Mouse (Mus musculus) neural tube, embryonic 11.5 days (tissue): ENCODE results near the gene Tax1bp1. TPM values are rescaled to one million over a fixed set of nuclear protein-coding genes. Genes with fewer than 3 reads are reported as not detected.

Experiments used
- ATAC-seq: fragments of 200-750 bp; cut with Nextera tagmentation; 2 replicates; pipeline ENCODE4 v1.8.0; 2017; ENCODE audit warnings: moderate number of reproducible peaks, mild to moderate bottlenecking, moderate TSS enrichment, moderate library complexity; ENCODE audit not compliant: insufficient read depth, low FRiP score, low TSS enrichment
- DNase-seq: peaks from one replicate; pipeline ENCODE4 v3.0.0-alpha.2; 2015; ENCODE audit warnings: low spot score
- H3K27ac ChIP-seq: fragments of 300-500 bp; sonication (generic); 2 replicates; pipeline ENCODE4 v1.5.1; 2014; ENCODE audit warnings: low read depth, mild to moderate bottlenecking, low read length
- H3K27me3 ChIP-seq: fragments of 300-500 bp; sonication (generic); 2 replicates; pipeline ENCODE4 v1.6.1; 2014; ENCODE audit warnings: mild to moderate bottlenecking, low read length, mixed read lengths; ENCODE audit not compliant: control insufficient read depth, insufficient read depth
- H3K36me3 ChIP-seq: fragments of 300-500 bp; sonication (generic); 2 replicates; pipeline ENCODE4 v1.6.1; 2014; ENCODE audit warnings: mild to moderate bottlenecking, low read length, moderate library complexity, mixed read lengths; ENCODE audit not compliant: control insufficient read depth, insufficient read depth
- H3K4me1 ChIP-seq: fragments of 300-500 bp; sonication (generic); 2 replicates; pipeline ENCODE4 v1.6.1; 2014; ENCODE audit warnings: low read length, mixed read lengths; ENCODE audit not compliant: control insufficient read depth, insufficient read depth
- H3K4me2 ChIP-seq: fragments of 300-500 bp; sonication (generic); 2 replicates; pipeline ENCODE4 v1.6.1; 2014; ENCODE audit warnings: low read depth, mild to moderate bottlenecking, moderate library complexity
- H3K4me3 ChIP-seq: fragments of 300-500 bp; sonication (generic); 2 replicates; pipeline ENCODE4 v1.5.1; 2014; ENCODE audit warnings: low read depth, low read length
- H3K9ac ChIP-seq: fragments of 300-500 bp; sonication (generic); 2 replicates; pipeline ENCODE4 v1.6.1; 2014; ENCODE audit warnings: mild to moderate bottlenecking, low read length
- H3K9me3 ChIP-seq: fragments of 300-500 bp; sonication (generic); 2 replicates; pipeline ENCODE4 v1.6.1; 2016; ENCODE audit warnings: low read length; ENCODE audit not compliant: control insufficient read depth
- WGBS: fragments of 180-500 bp; shearing (Covaris S2); extraction: QIAGEN DNeasy Blood & Tissue Kit; methylation state at CpG from one replicate; pipeline ENCODE4 v1.1.7; 2014; 5-methylcytosine and 5-hydroxymethylcytosine counted together
- polyA plus RNA-seq: library from polyadenylated mRNA; unstranded; fragments of >200 nt; fragmentation: Nextera tagmentation; extraction: Ambion mirVana; gene quantifications from 2 replicates; pipeline ENCODE4 v1.2.1, GENCODE M21; 2014

Gene Tax1bp1
- polyA plus RNA-seq, 1 experiment from 2014 or later: 138 TPM

DNA sequence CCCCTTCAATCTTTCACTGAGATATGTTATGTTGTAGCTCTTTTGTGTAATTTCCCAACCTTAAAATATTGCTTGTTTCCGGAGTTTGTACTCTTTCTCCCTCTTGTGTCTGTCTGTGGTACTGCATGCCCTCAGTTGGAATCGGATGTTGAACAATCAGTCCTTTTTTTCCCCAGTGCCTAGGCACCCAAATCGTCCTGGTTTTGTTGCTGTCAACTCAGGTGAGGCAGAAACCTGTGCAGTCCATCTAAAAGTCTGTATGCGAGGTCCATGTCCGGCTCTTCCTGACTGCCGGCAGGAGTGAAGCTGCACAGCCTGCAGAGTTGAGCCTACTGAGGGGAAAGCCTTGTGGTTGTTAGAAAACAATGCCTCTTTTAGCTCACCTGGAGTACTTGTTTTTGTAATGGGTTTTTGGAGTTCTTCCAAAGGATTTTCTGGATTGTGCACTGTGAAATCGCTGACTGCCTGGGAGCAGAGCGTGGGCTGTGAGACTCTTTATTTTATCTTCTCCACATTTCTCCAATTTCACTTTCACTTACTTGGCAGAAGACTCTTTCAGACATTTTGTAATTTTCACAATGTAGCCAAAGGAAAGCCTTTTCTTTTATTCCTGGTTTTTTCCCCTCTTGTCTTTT lies 11.4 kb downstream of the Tax1bp1 start:
- H3K36me3 ChIP-seq: no peaks in the 10 kb centered on the region
- no peak overlapping the region for H3K27ac ChIP-seq
- H3K9me3 ChIP-seq: no peaks in the 10 kb centered on the region
- DNase-seq (peak; percentile 38), ATAC-seq (no peak)
- no peak overlapping the region for H3K4me3 ChIP-seq
- no peaks in the 10 kb centered on the region for H3K27me3 ChIP-seq
- no peak overlapping the region for H3K9ac ChIP-seq
- 70% methylated on average over 8 of the region's 8 CpGs for WGBS
- no peaks in the 10 kb centered on the region for H3K4me1 ChIP-seq
- H3K4me2 ChIP-seq: no peak overlapping the region

DNA sequence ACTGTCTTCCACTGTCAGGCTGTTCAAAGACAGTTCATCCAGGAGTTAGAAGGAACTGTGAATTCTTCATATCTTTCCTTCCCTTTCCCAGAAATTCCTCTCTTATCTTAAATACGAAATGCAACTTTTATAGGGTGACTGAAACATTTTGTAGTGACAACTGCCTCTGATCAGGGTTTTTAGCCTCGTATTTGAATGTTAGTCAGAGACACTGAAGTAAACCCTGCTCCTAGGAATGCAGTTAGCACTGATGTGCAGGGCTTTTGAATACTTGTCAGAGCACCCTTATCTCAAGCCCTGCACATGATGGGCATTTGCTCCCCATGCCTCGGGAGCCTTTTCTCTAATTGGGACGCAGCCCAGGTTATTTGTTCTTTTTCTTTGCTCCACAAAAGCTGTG lies 16.8 kb downstream of the Tax1bp1 start:
- Histone ChIP-seq H3K4me2 (no peak overlapping the region), H3K27ac (no peak overlapping the region), H3K4me1 (no peaks in the 10 kb centered on the region), H3K9ac (no peak overlapping the region), H3K4me3 (no peak overlapping the region), H3K9me3 (no peaks in the 10 kb centered on the region), H3K27me3 (no peaks in the 10 kb centered on the region), H3K36me3 (no peaks in the 10 kb centered on the region)
- ATAC-seq (no peak), DNase-seq (no peak)
- 86% methylated on average over 4 of the region's 4 CpGs for WGBS

DNA sequence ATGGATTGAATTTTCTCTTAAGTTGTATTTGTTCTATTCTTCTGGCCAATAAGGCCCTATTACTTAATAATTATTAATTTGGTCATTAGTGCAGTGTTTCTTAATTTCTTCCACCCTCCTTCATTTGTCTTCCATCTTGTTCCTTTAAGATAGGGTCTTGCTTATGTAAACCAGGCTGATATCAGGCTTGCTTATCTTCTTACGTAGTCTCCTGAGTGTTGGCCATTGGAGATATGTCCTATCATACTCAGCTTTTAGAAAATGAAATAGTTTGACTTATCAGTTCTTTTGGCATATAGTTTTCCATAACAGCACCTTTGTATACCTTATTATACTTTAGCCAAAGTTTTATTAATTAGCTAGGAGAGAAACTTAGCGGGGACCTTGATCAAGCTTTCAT lies 21.1 kb downstream of the Tax1bp1 start:
- no peak for DNase-seq
- Histone ChIP-seq H3K36me3 (no peaks in the 10 kb centered on the region), H3K27me3 (no peaks in the 10 kb centered on the region), H3K9me3 (no peaks in the 10 kb centered on the region), H3K27ac (no peak overlapping the region), H3K9ac (no peak overlapping the region), H3K4me3 (no peak overlapping the region), H3K4me1 (no peaks in the 10 kb centered on the region), H3K4me2 (no peak overlapping the region)
- no peak for ATAC-seq
- 98% methylated on average over 2 of the region's 2 CpGs for WGBS

DNA sequence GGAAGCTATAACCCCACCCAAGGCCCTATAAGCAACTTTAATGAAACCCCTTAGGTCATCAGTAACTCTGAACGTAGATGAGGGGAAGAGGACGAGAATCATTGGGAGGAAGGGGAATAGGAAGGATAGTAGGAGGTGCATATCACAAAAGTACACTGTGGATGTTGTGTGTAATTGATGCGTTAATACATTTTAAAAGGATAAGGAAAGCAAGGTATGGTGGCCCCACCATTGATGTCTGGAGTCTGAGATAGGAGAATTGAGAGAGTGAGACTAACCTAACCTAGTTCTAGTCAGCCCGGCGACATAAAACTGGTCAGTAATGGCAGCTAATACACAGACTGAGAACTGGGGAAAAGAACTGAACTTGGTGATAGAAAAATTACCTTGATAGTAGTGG lies 39.3 kb downstream of the Tax1bp1 start:
- Histone ChIP-seq H3K27ac (no peak overlapping the region), H3K27me3 (no peaks in the 10 kb centered on the region), H3K9me3 (no peaks in the 10 kb centered on the region), H3K4me3 (no peak overlapping the region), H3K4me2 (no peak overlapping the region), H3K36me3 (no peaks in the 10 kb centered on the region; the same call in 1 of the 2 replicates), H3K9ac (no peak overlapping the region), H3K4me1 (no peaks in the 10 kb centered on the region)
- 97% methylated on average over 5 of the region's 5 CpGs for WGBS
- DNase-seq (no peak), ATAC-seq (no peak)

DNA sequence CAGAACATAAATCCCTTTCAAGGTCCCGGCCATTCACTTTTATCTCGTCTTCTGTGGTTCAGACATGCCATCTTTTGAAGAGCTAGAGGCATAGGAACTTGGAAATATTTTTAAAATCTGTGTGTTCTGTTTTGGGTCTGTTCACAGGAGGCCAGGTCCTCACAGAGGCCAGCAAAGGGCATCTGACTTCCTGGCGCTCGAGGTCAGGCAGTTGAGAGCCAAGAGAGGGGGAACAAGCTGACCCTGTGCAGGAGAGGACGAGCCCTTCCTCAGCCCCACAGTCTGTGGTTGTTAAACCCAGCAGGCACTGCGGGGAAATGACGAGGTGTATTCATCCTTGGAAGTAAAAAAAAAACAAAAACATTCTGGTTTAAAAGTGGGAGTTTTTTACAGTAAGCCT lies 51.7 kb downstream of the Tax1bp1 start:
- Histone ChIP-seq H3K4me2 (no peak overlapping the region), H3K9me3 (no peaks in the 10 kb centered on the region), H3K27ac (no peak overlapping the region), H3K27me3 (no peaks in the 10 kb centered on the region), H3K9ac (no peak overlapping the region), H3K4me1 (no peaks in the 10 kb centered on the region), H3K4me3 (no peak overlapping the region), H3K36me3 (peaks cover 6% of the 10 kb centered on the region)
- ATAC-seq (no peak), DNase-seq (no peak)
- 69% methylated on average over 7 of the region's 7 CpGs for WGBS

DNA sequence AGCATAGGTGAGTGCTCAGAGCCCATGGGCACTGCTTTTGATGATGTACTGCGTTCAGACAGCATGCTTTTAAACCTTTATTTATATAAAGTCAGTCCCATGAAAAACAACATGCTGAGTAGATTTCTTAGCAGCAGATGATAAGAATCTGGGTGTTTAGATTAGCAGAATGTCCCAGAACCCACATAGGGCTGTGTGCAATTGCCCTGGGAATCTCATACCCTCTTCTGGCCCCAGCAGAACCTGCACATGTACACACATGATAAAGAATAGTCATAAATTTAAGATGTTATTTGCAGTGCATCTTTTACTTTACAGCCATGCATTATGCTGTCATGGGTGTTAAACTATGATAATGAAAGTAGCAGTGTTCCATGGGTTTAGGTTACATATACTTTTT lies 57.3 kb downstream of the Tax1bp1 start:
- Histone ChIP-seq H3K4me2 (no peak overlapping the region), H3K9ac (no peak overlapping the region), H3K4me1 (no peaks in the 10 kb centered on the region), H3K27ac (no peak overlapping the region), H3K36me3 (peaks cover 6% of the 10 kb centered on the region), H3K27me3 (no peaks in the 10 kb centered on the region), H3K9me3 (no peaks in the 10 kb centered on the region), H3K4me3 (no peak overlapping the region)
- DNase-seq: no peak
- no peak for ATAC-seq
- WGBS: 86% methylated on average over 1 of the region's 1 CpGs

DNA sequence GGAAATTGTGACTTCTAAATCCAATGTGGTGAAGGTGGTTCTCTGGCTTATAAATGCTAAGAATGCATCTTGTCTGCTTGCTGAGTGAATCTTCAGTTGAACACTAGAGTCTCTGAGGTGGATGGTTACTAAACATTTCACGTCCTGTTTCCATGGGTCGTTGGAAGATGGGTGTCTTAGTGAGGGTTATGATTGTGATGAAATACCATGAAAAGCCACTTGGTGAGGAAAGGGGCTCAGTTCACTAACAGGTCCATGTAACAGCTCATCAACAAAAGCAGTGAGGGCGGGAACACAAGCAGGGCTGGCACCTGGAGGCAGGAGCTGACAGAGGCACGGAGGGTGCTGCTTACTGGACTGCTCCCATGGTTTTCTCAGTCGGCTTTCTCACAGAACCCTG lies 59.6 kb downstream of the Tax1bp1 start:
- no peak for ATAC-seq
- no peaks in the 10 kb centered on the region for H3K27me3 ChIP-seq
- H3K9ac ChIP-seq: no peak overlapping the region
- H3K36me3 ChIP-seq: no peaks in the 10 kb centered on the region; the same call in 1 of the 2 replicates
- H3K27ac ChIP-seq: no peak overlapping the region
- H3K4me1 ChIP-seq: no peaks in the 10 kb centered on the region
- no peak overlapping the region for H3K4me3 ChIP-seq
- WGBS: 83% methylated on average over 5 of the region's 5 CpGs
- no peak for DNase-seq
- no peaks in the 10 kb centered on the region for H3K9me3 ChIP-seq
- H3K4me2 ChIP-seq: no peak overlapping the region

DNA sequence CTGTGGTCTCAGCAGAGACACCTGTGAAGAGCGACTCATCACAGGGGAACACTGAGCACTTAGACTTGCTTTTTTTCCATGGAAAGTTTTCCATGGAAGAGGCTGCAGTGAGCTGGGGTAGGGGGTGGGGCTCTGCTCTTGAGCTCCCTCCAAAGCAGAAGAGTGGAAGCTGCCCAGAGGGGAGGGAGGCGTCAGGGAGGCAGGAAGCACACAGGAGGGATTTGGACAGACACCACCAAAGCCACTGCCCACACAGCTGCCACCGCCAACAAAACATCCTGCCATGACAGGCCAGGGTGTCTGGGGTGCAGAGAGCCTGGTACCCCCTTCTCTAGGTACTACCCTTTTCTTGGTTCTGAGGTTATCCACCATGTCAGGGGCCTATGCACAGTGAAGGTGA lies 61.8 kb downstream of the Tax1bp1 start:
- ATAC-seq (no peak), DNase-seq (no peak)
- no peaks in the 10 kb centered on the region for H3K27me3 ChIP-seq
- H3K9me3 ChIP-seq: no peaks in the 10 kb centered on the region
- H3K36me3 ChIP-seq: no peaks in the 10 kb centered on the region
- WGBS: 79% methylated on average over 3 of the region's 3 CpGs
- no peaks in the 10 kb centered on the region for H3K4me1 ChIP-seq
- no peak overlapping the region for H3K27ac ChIP-seq
- H3K4me2 ChIP-seq: no peak overlapping the region
- no peak overlapping the region for H3K4me3 ChIP-seq
- no peak overlapping the region for H3K9ac ChIP-seq

DNA sequence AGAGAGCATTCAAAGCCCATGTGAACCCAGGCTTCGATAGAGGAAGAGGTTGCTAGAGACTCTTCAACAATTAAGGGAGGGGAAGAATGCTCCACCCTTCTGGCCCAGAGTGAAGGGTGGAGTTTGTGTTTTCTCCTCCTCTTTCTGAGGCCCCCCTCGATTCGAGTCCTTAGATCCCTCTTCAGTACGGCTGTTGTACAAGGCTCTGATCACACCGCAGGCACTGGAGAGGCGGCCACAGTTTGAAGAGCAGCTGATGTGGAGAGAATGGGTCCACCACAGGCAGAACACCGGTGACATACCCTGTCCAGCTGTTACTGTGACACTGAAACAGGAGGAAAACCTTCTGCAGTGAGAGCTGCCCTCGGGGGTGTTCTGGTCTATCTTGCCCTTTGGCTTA lies 62.4 kb downstream of the Tax1bp1 start:
- H3K4me1 ChIP-seq: no peaks in the 10 kb centered on the region
- H3K9me3 ChIP-seq: no peaks in the 10 kb centered on the region
- no peaks in the 10 kb centered on the region for H3K27me3 ChIP-seq
- DNase-seq: no peak
- H3K4me2 ChIP-seq: no peak overlapping the region
- H3K27ac ChIP-seq: no peak overlapping the region
- ATAC-seq: no peak
- no peak overlapping the region for H3K9ac ChIP-seq
- H3K4me3 ChIP-seq: no peak overlapping the region
- WGBS: 91% methylated on average over 8 of the region's 8 CpGs
- H3K36me3 ChIP-seq: no peaks in the 10 kb centered on the region
